Mouse (Mus musculus): ENCODE data around the gene Fbln5.

Fbln5 gene

GRCm38 (mm10) chr12:101810515-101810914 lies 8.3 kb downstream of the Fbln5 start:
- no peak for DNase-seq (ENCODE audit: low spot score in 2 of 2)

DNA sequence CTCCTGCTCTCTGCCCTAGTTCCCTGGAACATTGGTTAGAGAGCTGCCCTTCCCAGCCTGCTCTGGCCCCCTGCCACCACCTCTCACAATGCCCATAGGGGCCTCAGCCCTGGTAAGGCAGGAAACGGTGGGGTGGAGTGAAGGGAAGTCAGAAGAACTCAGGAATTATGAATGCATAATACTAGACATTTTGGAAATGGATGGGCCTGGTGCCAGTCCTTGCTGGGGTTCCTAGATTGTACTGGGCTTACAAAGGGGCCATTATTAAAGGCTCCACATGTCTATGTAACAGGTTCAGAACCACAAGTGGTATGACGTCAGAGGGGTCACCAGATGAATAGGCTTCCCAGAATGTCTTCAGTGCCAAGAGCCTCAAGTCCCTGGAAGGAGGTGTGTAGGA lies 11.5 kb downstream of the Fbln5 start:
- DNase-seq (ENCODE audit: low spot score in 2 of 2), result no peak

GRCm38 (mm10) chr12:101802445-101802844 lies 16.4 kb downstream of the Fbln5 start:
- DNase-seq (ENCODE audit: low spot score in 2 of 2), result no peak

DNA sequence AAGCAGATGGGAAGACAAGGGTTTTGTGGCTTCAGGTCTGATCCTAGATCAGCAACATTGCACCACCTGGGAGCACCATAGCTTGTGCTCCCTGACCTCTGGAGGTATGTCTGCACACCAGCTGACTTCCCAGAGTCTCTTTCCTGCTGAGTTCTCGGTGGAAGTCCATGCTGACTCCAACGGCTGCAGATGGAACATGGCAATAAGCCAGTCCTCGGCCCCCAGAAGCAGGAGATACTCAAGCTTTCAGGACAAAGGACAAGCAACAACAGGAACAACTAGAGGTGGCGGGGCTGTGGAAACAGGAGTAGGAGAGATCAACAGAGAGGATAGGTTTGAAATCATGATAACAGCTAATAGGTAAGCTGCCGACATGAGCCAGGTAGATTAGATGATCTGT lies 17.1 kb downstream of the Fbln5 start:
- DNase-seq (ENCODE audit: low spot score in 2 of 2), result no peak

DNA sequence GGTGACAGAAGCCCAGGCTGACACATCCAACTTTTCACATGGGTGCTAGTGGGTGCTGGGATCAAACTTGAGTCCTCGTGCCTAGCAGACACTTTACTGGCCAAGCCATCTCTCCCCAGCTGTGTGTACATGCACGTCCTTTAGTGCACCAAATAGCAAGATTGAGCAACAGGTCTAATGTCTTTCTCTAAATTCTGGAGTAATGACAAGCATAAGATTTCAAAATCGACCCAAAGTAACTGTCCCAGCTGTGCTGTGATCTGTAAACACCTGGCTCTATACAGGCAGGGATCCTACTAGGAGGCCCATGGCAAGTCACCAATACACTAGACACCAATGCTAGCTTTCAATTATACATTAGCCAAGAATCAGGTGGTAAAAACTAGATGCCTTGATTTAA lies 17.8 kb downstream of the Fbln5 start:
- DNase-seq (ENCODE audit: low spot score in 2 of 2), result no peak

- no peak for DNase-seq (ENCODE audit: low spot score in 2 of 2)
Observed at GRCm38 (mm10) chr12:101798189-101798922, 20.5 kb downstream of the Fbln5 start.

DNA sequence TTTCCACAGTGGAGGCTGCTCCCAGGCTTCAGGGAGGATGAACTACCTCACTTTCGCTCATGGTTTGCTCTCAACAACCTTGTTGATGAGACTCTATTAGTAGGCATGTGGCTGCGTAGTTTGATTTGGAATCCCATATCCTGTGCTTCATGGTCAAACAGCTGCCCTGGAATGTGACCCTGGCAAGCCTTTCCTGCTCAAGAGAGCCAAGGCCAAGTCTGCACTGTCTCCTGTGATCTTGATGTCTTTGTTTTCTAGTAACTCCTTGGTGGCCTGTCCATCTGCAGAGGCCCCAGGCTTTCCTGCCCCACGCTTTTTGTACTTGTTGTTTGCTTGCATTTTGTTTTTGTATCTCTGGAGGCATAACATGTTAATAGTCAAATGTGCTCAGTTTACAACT lies 24.4 kb downstream of the Fbln5 start:
- no peak for DNase-seq (ENCODE audit: low spot score in 2 of 2)

DNA sequence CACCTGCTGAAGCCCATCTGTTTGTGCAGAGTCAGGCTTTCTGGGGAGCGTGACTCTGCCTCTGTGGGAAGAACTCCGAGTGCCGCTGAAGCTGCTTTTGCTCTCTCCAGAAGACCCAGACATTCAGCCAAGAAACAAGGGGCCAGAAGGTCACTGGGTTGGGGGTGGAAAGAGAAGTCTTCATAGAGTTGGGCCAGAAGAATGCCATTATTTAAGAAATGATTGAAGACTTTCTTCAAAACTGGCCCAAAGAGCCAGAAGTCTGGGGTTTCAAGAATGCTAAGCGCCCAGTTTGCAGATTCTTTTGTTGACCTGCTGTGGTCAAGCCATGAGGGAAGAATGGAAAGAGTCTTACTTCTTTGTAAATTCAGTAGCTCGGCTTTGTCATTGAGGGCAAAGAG lies 25.6 kb downstream of the Fbln5 start:
- no peak for DNase-seq (ENCODE audit: low spot score in 2 of 2)

GRCm38 (mm10) chr12:101792684-101793083 lies 26.2 kb downstream of the Fbln5 start:
- DNase-seq (ENCODE audit: low spot score in 2 of 2), result no peak

DNA sequence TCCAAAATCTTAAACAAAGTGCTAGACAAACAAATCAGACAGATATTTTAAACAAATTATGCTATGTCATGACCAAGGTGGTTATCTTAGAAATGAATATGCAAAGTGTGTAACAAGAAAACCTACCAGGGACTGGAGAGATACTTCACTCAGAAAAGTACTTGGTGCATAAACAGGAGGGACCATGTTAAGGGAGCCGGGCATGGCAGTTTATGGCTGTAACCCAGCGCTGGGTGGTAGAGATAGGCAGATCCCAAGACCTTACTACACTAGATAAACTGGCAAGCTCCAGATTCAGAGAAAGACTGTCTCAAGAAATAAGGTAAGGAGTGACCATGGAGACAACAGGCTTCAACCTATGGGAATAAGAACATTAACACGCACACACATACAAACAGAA lies 29.1 kb downstream of the Fbln5 start:
- DNase-seq (ENCODE audit: low spot score in 2 of 2), result no peak

DNA sequence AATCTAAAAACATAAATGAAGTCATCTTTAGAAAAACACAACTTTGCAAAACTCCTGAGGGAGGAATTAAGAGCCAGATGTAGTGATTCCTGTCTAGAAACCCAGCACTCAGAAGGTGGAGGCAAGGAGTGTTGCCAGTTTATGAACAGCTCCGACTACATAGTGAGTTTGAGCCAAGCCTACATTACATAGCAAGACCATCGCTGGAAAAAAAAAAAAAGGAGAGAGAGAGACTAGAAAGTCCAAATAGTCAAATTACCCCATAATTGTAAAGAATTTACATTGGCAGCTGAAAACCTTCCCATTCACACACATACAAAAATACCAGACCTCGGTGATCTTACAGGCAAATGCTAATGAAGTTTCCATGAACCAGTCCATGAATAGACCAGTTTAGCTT lies 29.6 kb downstream of the Fbln5 start:
- DNase-seq (ENCODE audit: low spot score in 2 of 2), result no peak

DNA sequence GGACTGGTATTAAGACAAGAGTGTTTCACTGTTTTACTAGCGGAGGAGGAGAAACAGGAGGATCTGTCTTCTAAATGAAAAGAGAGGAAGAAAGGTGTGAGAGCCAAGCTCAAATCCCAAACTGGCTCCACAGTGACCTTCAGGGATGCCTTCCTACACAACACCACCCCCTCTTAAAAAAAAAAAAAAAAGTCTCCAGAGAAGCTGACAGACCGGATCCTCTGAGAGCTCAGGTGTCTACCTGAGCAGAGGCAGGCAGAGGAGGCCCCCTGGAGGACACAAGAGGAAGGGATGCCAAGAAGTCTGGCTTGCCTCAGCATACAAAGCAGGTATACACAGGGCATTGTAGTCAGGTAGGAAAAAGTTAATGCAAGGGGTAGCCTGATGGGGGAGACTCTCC lies 36.1 kb downstream of the Fbln5 start:
- no peak for DNase-seq (ENCODE audit: low spot score in 2 of 2)

DNA sequence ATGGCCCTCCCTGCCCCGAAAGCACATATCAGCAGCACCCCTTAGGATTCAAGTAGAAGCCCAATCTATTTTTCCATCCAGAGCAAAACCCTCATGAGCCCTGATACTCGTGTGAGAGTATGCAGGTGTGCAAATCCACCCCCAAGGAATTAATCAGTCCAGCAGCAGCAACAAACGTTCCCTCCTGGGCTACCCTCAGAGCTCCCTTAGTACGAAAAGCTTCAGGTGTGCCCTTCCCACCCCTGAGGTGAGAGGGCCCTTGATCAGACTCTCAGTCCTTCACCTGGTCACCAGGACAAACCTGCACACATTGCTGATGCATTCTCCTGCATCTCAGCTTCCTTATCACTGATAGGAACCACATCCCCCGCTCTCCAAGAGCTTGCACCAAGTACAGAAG lies 37.9 kb downstream of the Fbln5 start:
- DNase-seq (ENCODE audit: low spot score in 2 of 2), result no peak

- no peak for DNase-seq (ENCODE audit: low spot score in 2 of 2)
Observed at GRCm38 (mm10) chr12:101777613-101778325, 41.1 kb downstream of the Fbln5 start.

DNA sequence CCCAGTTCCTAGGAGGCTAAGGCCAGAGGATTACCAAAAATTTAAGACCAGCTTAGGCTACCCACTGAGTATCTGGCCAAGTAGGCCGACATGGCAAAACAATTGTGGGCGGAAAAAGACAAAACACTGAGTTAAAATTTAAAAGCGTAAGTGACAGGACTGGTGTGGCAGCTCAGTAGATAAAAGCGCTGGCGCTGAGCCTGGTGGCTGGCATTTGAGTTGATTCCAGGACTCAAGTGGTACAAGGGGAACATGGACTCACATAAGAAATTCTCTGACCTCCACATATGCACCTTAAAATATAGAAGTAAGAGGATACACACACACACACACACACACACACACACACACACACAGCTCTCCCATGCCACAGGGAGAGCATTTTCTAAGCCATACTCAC lies 42.5 kb downstream of the Fbln5 start:
- no peak for DNase-seq (ENCODE audit: low spot score in 2 of 2)

DNA sequence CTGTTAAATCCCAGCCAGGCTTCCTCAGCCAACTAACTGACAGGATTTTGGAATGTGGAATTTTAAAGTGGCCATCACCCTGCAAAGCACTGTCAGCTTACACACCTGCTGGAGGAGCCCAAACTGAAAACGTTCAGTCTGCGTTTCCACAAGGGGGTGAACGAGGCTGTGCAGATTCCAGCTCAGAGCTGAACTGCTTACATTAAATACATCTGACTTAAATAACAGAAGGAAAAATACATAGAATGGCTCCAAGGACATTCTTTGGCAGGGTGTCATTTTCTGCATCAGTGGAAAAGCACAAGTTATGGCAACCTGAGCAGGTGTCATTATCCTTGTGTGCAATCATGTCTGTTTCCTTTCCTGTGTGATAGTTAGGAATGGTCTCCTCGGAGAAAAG lies 44.7 kb downstream of the Fbln5 start:
- no peak for DNase-seq (ENCODE audit: low spot score in 2 of 2)

- no peak for DNase-seq (ENCODE audit: low spot score in 2 of 2)
Observed at GRCm38 (mm10) chr12:101772962-101773361, 45.9 kb downstream of the Fbln5 start.

DNA sequence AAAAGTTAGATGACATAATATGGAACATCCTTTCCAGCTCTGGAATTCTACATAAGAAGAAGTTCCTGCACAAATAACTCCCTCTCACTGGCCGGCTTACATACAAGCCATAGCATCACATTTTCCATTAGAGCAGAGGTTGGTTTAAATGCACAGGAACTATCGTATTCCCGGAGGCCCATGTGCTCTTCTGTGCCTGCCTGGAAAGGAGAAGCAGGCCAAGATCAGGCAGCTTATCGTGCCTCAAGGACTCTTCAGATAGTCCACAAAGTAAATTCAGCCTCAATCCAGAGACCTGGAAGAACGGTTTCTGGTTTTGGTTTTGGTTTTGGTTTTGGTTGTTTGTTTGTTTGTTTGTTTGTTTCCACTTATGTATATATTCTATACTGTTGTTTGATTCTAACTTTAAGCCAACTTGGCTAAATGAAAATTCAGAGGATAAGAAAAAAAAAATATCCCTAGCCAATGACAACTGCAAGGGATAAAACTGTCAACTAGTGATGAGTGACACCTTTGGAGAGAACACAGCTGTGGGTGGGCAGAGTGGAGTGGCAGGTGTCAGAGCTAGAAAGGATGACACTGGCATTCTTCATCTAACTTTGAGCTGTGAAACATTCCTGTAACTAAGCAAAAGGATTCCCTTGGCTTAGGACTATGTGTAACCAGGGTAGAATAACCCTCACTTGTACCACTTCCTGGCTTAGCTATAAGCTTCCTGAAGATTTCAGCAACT lies 48.4 kb downstream of the Fbln5 start:
- no peak for DNase-seq (ENCODE audit: low spot score in 2 of 2)

DNA sequence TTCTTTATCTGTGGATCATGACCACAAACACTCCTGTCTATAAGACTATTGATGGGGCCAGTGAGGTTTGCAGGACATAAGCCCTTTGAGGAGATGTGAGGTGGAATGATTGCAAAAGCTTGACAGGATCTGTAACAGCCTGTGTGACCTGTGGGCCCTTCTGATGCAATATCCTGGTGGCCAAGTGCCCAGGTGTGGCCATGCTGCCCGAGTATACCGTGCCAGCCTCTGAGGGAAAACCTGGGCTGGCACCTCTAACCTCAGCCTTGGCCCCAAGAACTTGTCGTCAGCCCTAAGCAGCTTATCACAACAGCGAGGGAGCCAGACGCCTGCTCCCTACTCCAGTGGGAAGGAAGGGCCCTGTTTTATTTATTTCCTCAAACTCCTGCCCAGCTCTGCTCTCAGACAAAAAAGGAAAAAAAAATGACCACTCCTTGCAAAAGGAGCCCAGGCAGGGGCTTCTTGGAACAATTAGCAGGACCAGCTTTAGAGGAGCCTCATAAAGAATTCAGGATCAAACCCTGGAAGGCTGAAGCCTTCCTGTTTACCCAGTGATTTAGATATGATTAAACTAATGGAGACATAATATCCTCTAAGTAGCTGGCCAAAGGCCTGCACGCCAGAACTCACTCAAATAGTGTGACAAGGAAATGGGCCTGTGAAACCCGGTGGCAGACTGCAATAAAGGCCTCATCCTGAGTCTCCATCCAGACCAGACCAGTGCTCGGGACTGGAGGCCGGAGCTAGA lies 51.4 kb downstream of the Fbln5 start:
- no peak for DNase-seq (ENCODE audit: low spot score in 2 of 2)

GRCm38 (mm10) chr12:101766228-101766852 lies 52.5 kb downstream of the Fbln5 start:
- no peak for DNase-seq (ENCODE audit: low spot score in 2 of 2)

GRCm38 (mm10) chr12:101764870-101765269 lies 54.0 kb downstream of the Fbln5 start:
- DNase-seq (ENCODE audit: low spot score in 2 of 2), result no peak

DNA sequence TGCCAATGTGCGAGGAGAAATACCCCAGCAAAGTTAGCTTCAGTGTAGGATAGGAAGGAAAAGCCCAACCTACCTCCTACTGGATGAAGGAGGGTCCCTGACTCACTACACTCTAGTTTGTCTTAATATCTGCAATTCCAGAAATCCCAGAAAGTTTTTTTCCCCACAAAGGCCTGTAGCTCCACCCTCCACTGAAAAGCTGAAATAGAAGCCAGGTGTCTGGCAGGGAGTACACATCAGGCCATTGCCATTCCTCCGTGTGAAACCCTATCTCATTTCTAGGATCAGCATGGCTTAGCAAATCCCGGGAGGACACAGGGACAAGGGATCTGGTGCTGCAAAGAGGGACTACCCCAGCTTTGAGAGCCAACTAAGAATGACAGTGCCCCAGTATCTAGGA lies 55.8 kb downstream of the Fbln5 start:
- DNase-seq (ENCODE audit: low spot score in 2 of 2), result no peak

Data from right cerebral cortex, postnatal 36 days (tissue).